Mouse (Mus musculus) ovary, postnatal 10 days (tissue): ENCODE results near the gene Zfp943.
"Not testable (repeated sequence)": the region's sequence is repeated elsewhere in the genome, so short reads cannot be mapped to it uniquely, and the experiment has no call there.

ENCODE experiments used
- DNase-seq: peaks from one replicate; pipeline ENCODE4 v3.0.0; 2022; ENCODE audit warnings: low spot score

The Zfp943 gene

GRCm38 (mm10) chr17:21962107-21962907 is at the start of gene Zfp943, which contains the start of gene Zfp942:
Gene Zfp943 (plus strand): TSS chr17:21962552.
Gene Zfp942 (minus strand): TSS chr17:21962464.
- peak; percentile 64 for DNase-seq

- no peak for DNase-seq
Observed at GRCm38 (mm10) chr17:21963302-21963701, 950 bp downstream of the Zfp943 start.

- DNase-seq = not testable (repeated sequence)
Observed at GRCm38 (mm10) chr17:22035594-22035993, 73.2 kb downstream of the Zfp943 start.

GRCm38 (mm10) chr17:22049403-22049802 is 87.1 kb downstream of the Zfp943 start:
- no peak for DNase-seq

- DNase-seq = no peak
Observed at GRCm38 (mm10) chr17:22053211-22053610, 90.9 kb downstream of the Zfp943 start.

- DNase-seq = peak; percentile 27
Observed at GRCm38 (mm10) chr17:22081031-22081631, 118.8 kb downstream of the Zfp943 start.

- not testable (repeated sequence) for DNase-seq
Observed at GRCm38 (mm10) chr17:22083224-22083623, 120.9 kb downstream of the Zfp943 start.

- no peak for DNase-seq
Observed at GRCm38 (mm10) chr17:22118770-22119169, 156.4 kb downstream of the Zfp943 start.
